Mouse (Mus musculus) liver, adult (tissue): ENCODE measurements at regions not wholly inside any gene's neighbourhood (a gene's known extent, or its start where the extent isn't known, plus 50 kb on each side); places are given as distances from the start of the nearest gene placed in this dataset.

ENCODE experiments used
- GATA4 ChIP-seq: IDR thresholded peaks from 2 replicates; pipeline ENCODE4 v1.6.1; 2014; ENCODE audit warnings: mild to moderate bottlenecking, low read length; ENCODE audit not compliant: insufficient replicate concordance

DNA sequence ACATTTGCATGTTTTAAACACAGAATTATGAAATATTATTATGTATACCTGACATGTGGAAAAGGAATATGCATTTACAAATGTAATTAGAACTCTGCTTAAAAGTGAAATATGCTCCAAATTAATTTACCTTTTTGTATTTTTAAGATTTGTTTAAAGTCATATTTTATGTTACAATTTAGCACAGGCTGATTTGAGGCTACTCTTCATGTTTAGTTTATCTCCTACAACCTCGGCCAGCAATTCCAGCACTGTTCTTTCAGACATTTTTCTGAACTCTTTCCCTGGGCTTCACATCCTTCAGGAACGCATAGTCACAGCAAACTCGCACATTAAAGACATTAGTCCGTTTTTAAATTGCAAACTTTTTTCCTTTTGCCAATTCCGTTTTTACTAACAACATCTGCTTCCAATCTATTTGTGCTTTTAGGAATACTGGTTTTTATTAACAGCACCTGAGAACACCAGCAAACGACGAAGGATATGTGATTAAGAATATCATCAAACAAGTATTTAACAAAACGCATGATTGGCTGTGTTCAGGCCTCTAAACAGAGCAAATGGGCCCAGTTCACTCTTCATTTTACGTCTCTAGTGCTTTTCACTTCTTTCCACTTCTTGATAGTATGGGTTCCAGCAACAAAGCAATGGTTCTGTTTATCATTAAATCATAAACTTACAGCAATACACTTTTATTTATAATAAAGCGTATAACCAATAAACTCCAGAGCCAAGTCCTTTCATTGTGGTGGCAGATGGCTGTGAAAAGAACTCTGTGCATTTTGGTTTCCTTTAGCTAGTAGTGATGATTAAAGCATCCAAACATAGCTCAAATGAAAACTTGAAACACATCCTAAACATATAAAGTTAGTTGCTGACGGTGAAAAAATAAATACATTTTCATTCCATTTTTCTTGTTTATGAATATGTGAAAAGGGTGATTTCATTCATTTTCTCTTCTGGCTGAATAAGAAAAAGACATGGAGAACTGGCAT is 251.3 kb upstream of the Nfe2l3 start:
- TF ChIP-seq GATA4: no peak

DNA sequence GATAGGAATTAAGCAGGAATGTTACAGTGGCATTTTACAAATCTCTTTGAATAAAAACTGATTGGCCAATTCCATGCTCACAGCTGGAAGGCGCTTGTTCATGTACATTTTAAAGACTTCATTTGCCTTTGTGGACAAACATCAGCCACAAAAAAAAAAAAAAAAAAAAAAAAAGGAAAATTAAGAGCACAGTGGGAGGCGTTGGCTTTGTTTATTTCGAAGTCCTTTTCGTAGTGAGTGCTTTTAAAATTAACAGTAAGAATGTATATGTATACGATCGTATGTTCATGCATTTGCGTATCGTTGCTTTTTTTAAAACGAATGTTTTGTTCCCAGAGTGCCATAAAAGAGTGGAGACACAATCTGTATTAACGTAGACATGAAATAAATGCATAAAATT is 250.6 kb upstream of the Nfe2l3 start:
- no peak for TF ChIP-seq GATA4

DNA sequence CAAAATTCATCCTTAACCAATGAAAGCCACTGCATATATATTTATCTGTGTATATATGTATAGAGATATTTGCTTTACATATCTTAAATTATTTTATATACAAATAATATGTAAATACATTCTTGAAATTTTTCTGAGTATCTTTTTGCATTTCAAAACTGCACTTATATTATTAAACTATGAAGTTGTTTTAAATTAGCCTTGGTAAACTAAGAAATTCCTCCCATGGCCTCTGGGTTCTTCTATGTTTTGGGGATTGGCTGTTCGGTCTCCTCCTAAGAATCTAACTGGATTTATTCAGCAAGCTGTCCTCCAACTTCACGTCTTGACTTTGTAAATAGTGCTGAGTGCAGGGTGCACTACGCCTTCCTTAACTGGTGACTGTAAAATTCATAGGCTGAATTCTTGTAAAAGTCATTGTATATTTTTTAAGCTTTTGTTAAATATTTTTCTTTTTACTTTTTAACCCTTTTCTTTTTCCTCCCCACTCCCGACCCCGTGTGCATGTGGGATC is 249.6 kb upstream of the Nfe2l3 start:
- no peak for TF ChIP-seq GATA4

DNA sequence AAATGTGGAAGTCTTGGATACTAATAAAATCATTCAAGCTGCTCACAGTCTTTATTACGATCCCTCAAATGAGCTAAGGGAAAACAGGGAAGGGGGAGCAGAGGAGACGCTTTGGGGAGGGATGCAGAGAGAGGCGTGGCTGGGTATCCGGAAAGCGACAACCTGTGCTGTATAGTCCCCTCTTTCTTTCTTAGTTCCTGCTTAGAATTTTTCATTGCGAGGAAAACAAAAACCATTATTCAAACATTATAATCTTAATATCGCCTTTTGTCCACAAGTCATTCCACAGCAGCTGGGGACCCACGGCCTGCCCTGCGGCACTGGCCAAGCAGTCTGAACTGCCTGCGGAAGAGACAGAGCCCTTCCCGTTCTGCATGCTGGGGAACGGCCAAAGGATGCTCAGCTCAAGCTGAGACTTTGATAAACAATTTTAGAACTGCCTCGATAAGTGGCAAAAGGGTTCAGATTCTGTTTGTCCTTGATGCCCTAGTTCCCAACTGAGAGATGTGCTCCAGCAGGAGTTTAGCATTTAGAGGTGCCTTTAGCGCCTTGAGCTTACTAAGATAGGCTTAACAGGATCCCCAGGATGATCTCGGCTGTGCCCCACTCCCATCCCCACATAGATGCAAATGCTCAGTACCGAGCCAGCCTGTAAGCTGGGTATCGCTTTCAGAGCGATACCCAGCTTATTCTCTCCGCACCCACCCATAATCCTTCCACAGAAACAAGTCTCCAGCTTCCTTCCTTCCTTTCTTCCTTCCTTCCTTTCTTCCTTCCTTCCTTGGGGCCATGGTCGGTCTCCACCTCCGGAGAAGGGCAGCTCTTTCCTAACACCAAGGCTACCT is 248.7 kb upstream of the Nfe2l3 start:
- no peak for TF ChIP-seq GATA4

DNA sequence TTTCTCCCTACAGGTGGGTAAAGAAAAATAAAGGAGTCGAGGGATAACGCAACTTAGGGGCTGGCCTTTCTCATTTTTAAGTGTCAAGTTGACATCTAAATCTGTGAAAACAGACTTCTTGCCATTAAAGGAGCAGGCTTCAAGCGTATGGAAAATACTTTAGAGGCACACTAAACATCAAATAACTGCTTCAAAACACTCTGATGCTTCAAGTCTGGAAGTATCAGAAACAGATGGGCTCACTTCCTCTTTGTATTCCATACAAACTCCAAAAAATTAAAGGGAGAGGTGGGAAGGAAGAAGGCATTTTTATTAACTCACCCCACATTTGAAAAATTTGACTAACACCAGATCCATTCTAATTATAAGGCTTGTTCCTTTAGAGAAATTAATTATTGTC is 248.0 kb upstream of the Nfe2l3 start:
- TF ChIP-seq GATA4: no peak

DNA sequence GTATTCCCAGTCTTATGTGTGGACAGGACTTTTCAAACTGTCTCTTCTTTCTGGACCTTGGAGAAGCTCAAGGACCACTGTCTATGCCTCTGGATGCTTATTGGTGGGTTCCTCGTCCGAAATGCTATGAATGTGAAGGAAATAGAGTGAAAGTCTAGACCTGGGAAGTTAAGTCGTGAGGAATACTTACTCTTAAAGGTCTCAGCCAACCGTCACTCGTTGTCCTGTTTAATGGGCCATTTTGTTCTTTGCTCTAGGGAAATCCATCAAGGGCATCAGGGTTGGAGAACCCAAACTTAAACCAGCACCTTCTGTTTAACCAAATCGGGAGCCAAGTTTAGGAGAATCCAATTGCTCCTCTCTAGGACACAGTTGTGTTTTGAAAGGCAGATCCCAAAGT is 247.3 kb upstream of the Nfe2l3 start:
- TF ChIP-seq GATA4: no peak

DNA sequence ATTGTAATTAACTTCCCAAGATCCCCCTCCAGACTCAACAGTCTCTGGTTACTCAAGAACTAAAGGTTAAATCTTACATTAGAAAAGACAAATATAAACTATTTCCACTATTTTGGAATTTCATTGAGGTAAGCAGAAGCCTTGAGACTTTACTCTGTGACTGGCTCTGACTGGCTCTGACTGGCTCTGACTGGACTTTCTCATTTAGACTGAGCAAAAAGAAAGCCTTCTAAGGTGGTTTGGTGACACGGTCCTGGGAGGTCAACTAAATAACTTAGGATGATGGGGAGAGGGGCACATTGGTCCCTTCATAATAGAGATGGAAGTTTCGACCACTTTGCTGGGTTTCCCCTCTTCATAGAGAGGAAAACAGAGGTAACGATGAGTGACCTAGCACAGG is 243.3 kb upstream of the Nfe2l3 start:
- TF ChIP-seq GATA4: no peak

DNA sequence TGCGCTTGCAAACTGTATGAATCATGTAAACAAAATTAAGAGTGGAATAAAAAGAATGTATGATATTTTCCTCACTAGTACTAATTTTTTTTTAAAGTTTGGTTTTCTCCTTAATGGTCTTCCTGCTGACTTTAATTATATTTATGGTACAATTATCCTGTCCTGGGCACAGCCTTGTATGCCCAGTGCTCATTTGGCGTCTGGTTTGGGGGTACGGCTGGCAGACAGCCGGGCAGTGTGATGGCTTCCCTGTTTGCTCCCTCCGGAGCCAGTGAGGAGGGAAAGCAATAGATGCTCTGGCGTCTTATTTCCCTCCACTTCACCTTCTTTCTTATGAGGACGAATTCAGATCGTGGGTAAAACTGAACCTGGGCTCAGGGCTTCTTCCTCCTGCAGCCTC is 239.6 kb upstream of the Nfe2l3 start:
- TF ChIP-seq GATA4: no peak

DNA sequence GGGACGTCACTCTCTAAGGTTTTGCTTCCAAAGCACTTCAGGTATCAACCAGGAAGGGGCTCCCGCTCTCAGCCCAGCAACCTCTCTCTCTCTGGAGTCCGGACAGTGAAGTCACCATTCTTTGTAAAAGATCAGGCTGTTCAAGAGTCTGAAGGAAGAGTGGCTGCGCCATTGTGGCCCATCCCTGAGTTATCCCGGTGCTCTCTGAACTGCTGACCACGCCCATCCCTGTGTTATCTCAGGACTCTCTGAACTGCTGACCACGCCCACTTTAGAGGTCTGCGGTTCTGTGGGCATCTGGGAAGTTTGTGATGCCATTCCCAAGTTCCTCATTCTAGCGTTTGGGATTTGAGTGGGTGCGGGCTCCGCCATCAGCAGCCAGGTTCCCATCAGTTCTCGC is 239.1 kb upstream of the Nfe2l3 start:
- TF ChIP-seq GATA4: no peak

DNA sequence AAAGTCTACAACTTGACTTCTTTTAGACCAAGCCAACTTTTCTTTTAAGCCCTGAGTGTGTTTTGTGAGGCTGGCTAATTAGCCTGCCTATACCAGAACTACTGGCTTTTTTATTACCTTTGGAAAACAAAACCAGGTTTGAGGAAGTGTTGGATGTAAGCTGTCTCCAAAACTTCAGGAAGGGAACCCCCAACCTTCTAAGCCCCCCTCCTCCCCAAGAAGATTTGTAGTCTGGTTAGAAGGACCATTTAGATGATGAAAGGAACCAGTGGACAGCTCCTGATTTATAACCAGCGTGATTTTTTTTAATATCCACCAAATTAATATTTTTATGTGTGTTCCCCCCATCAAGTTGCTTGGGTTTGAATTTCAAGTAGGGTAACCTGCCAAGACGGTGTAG is 236.1 kb upstream of the Nfe2l3 start:
- TF ChIP-seq GATA4: no peak

DNA sequence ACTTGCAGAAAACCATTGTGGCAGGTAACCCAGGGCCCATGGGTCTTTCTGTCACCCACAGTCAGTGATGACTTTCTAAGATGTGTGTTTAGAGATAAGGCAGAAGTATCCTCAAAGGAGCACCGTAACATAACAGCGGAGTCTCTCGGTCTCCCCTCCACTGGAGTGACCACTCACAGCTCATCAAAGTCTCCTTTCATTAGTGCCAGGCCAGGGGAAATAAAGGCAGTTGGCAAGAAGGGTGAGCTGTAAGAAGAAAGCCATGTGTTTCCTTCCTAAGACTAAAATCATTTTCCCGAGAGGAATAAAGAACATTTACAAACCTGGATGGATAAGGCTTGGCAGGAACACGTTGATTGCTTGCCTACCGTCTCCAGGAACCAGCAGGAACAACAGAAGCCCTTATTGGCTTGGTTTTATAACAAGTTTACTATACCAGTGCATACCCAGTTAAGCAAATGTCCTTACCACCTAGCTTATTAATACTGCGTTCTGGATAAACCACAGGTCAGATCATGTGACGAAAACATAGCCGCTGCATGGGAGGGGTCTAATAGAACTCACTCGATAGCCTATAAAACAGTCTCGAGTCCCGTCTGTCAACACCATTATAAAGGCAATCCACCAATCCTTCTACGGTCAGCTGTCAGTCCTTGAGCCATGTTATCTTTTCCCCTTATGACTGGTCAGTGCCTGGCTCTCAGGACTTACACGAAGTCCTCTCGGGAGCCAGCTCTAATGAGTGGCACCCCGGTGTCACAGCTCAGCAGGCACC is 235.3 kb upstream of the Nfe2l3 start:
- no peak for TF ChIP-seq GATA4

DNA sequence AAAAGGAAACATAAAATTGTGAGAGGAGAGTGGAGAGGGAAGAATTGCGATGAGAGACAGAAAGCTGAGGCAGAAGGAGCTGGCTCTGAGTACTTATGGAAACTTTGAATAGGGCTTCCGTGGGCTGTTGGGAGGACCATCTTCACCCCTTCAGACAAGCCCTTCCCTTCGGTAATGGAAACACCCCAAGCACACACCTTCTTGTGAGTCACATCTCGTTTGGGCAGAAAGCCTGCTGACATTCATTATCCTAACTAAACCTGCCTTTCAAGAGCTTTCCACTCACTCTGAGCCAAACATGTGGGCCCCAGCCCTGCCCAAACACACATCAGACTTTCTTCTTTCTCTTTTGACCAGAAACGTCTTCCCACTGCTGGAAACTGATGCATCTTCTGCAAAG is 232.3 kb upstream of the Nfe2l3 start:
- no peak for TF ChIP-seq GATA4

DNA sequence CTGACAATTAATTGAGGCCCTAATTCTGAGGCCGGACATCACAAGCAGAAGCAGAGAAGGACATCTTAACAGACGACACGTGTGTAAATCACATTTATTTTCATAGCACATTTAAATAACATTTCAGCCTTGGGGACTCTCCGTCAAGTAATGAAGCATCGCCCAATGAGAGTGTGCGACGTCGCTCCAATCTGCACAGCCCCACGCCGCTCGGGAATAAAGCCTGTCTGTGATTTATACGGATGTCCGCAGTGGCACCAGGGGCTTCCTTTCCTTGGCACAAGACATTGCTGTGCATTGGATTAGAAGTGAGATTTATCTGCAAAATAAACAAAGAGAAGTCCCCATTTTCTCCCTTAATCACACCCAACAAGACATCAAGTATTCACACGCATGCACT is 231.6 kb upstream of the Nfe2l3 start:
- TF ChIP-seq GATA4: no peak

DNA sequence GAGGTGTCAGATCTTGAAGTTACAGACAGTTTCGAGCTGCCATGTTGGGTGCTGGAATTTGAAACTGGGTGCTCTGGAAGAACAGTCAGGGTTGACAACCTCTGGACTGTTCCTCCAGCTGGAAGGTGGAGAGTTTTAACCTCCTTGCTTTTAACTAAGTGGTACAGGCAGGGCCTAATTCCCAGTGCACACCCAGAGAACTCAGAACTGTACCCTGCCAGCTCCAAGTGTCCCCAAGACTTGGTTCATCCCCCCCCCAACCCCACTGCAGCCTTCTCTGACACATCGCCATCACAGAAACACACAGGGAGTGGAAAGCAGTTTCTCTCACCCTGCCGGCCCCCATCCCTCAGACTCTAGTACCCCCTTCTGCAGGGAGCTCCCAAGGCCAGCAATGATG is 228.2 kb upstream of the Nfe2l3 start:
- TF ChIP-seq GATA4: no peak

DNA sequence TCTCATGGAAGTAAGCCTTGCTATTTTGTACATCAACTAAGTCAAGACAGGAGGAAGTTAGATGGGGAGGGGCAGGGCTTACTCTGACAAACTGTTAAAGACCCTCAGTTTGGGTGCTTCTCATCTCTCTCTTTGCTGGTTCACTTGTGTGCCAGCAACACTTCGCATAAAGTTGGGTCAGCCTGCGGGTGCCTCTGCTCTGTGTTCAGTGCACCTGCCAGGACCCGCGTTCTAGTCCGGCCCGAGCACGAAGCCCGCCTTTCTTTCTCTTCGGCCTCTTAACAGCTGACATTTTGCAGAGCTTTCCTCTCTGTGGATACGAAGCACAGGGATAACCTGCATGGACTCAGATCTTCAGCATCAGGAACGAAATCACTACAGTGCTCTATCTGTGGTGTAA is 227.1 kb upstream of the Nfe2l3 start:
- TF ChIP-seq GATA4: no peak
